Mouse (Mus musculus): ENCODE data around the gene Snrpd3.
"Not testable (repeated sequence)": the region's sequence is repeated elsewhere in the genome, so short reads cannot be mapped to it uniquely, and the experiment has no call there.

Snrpd3 gene

DNA sequence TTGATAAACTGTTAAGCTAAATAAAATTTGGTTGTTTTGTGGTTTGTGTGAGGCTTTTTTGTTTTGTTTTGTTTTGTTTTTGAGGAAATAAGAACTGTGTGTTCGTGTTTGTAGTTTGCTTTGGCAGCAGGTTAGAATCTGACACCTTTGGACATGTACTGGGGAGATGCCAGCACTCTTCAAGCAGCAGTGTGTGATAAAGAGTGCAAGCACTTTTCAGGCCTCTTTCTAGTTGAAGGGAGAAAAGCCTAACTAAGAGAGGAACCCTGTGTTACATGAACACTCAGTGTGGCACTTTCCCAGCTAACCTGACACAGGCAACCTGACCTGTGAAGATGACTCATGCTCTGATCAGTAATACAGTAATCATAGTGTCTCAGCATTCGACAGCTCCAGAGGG lies 18.1 kb downstream of the Snrpd3 start:
- DNase-seq (ENCODE audit: low spot score), result no peak

DNA sequence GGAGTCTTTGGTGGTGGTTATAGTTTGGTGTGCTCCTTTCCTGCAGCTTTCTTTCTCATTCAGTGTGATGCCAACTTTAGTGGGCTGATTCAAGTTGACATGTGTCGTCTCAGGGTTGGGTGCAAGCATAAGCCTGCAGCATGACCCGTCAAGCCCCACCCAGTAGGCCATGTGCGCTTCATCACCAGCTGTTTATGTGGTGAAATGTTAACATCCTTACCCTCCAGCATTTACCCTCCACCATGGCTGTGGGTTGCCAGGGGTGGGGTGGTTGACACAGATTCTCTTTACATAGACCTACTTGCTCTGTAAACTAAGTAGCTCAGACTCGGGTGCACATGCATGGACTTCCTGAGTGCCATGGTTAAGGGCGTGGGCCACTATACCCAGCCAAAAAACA lies 18.8 kb downstream of the Snrpd3 start:
- no peak for DNase-seq (ENCODE audit: low spot score)

DNA sequence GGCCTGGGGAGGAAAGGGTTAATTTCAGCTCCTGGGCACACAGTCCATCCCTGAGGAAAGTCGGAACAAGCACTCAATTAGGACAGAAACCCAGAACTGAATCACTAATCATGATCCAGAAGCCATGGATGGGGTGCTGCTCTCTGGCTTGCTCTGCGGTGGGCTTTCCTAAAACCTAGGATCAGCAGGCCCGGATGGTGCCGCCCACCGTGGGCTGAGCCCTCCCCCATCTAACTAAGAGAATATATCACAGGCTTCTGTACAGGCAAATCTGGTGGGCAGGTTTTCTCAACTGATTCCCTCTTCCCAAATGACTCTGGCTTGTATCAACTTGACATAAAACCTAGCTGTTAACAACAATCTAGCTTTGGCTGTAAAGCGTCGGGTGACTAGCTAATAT lies 30.6 kb downstream of the Snrpd3 start:
- DNase-seq (ENCODE audit: low spot score), result no peak

DNA sequence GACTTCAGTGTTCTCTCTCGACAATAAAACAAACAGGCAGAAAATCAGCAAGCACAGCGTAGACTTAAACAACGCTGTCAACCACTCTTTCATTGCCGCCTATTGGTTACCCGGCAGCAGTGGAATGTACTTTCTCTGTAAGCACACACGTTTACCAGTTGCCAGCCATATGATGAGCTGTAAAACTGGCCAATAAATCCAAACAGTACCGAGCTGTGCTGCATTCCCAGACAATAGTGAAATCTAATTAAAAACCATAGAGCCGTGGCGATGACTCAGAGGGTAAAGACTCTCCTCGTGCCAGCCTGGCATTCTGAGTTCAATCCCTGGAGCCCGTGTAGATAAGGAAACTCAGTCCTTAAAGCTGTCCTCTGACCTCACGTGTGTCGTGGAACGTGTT lies 31.1 kb downstream of the Snrpd3 start:
- no peak for DNase-seq (ENCODE audit: low spot score)

DNA sequence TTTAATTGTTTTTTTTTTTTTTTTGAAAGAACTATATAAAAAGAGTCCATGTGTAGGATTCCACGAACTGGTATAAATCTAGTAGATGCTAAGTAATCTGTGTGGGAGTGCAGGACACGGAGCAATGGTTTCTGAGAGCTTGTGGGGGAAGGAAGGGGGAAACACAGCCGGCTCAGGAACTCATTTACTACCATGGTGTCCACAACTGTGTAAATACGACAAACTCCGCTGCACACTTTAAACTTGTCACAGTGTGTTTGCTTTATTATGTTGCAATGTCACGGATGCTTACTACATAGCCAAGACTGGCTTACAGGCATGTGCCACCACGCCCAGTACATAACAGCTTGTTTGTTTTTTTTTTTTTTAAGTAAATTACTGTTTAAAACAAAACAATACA lies 32.5 kb downstream of the Snrpd3 start:
- no peak for DNase-seq (ENCODE audit: low spot score)

DNA sequence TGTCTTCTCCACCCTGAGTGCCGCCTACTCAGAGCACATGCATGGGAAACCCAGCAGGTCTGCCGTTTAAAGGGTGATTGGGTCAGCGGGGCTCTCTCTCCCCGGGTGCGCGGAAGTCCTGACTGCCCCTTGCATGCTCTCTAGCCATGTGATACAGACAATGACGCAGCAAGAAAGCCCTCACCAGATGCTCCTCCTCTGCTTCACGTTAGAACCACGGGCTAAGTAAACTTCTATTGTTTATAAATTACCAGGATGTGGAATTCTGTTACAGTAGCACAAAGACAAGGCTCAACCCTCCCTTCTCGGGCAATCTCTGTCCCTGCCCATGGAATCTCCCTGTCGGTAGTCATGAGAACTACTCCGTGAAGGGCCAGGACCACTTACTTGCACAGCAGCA lies 33.8 kb downstream of the Snrpd3 start:
- no peak for DNase-seq (ENCODE audit: low spot score)

DNA sequence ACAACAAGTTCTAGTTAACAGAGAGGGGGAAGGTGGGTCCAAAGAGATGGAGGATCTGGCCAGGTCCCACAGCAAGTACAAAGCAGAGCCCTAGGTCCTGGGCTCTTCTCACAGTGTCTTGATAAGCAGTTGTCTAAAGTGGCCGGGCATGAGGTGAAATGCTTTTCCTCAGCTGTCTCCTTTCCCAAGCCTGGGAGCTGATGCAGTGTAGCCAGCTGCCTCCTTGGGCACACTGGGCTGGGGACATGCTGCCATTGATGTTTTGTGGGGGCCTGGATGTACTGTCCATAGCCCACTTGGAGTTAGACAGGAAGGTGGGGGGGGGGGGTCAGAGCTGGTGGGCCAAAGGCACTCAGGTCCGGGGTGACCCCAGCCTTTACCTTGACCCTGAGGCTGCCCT lies 34.8 kb downstream of the Snrpd3 start:
- no peak for DNase-seq (ENCODE audit: low spot score)

DNA sequence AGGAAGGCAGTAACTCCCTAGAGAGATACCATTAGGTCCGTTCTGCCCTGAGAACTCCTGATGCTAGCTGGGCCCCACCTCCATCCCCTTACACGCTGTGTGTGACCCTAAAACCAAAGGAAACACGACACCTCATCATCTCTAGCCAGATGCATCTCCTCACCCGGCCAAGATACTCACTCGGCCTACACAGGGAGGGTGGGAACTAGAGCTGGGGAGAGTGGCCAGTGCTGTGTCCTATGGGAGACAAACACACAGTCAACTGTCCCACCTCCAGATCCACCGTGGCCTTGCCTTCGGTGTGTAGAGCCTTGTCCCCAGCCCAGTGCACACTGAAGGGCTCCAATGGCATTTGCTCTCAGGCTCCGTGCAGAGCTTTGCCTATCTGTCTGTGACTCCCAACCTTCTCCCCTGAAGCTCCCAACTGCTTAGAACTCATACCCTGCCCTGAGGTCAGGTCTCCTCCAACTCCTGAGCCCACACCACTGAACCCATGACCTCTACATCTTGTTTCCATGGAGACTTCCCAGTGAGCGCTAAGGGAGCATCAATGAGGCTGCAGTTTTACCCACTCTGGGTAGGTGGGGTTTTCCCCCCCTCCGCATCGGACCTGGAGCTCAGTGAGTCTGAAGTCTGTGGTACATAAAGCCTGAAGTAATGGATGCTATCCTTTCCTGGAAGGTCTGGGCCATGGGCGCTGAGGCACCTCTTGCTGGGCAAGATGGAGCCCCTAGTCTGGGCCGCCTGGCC lies 35.5 kb downstream of the Snrpd3 start:
- DNase-seq (ENCODE audit: low spot score), result no peak

DNA sequence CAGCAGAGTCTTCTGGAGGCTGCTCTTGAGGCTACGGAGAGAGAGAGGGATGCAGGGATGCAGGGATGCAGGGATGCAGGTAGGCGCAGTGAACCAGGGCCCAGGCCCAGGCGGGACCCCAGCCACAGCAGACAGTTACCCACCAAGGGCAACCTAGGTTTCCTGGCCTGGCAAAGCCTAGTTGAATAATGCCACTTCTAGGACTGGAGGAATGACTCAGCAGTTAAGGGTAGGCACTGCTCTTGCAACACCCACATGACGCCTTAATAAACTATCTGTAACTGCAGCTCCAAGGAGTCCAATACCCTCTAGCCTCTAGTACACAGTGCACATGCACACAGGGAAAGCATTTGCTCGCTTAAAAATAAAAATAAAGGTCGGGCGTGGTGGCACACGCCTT lies 36.7 kb downstream of the Snrpd3 start:
- DNase-seq (ENCODE audit: low spot score), result no peak

DNA sequence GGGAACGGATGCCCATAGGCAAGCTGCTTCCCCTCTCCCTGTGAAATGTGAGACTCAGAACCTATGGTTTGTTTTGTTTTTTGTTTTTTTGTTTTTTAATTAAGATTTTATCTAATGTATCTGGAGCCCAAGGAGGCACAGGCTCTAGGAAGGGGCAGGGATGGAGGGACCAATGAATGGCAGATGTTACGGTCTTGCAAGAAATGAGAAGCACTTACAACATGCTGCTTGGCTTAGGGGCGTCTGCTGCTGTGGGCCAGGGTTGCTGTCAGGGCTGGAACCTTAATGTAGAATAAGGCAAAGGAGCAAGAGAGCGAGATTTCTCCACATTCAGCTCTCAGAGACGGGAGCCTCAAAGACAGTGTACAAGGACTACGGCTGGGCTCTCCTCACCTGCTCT lies 38.2 kb downstream of the Snrpd3 start:
- DNase-seq (ENCODE audit: low spot score), result no peak

DNA sequence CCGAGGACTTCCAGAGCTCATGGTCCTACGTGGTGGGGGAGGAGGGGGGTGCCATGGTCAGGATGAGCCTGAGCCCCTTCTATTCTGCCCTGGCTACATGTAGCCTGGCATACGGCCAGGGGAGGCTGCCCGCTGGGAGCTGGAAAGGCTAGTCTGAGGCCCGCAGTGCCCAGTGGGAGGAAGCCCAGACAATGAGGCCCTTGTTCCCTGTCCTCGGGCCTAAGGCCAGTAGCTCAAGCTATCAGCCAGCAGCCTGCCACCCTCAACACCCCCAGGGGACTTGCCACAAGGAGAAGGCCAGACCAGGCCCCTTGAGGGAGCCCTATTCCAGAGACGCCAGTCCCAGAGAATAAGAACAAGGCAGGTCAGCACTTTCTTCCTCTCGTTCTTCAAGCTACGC lies 38.7 kb downstream of the Snrpd3 start:
- DNase-seq (ENCODE audit: low spot score), result no peak

DNA sequence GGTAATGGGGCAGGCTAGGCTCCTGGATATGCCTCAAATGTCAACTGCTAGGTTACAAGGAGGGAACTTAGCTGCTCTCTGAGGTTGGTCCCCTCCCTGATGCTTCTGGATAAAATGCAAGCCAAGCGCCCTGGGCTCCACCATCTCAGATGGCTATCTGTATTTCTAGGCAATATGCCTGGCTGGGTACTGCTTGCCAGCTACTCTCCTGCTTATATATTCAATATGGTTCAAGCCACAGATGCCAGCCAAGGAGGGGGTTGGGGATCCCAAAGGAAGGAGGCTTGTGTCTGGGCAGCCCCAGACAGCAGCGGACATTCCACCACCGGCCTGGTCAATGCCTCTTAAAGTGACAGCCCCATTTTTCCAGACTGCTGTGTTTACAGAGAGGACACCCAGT lies 41.2 kb downstream of the Snrpd3 start:
- DNase-seq (ENCODE audit: low spot score), result no peak

DNA sequence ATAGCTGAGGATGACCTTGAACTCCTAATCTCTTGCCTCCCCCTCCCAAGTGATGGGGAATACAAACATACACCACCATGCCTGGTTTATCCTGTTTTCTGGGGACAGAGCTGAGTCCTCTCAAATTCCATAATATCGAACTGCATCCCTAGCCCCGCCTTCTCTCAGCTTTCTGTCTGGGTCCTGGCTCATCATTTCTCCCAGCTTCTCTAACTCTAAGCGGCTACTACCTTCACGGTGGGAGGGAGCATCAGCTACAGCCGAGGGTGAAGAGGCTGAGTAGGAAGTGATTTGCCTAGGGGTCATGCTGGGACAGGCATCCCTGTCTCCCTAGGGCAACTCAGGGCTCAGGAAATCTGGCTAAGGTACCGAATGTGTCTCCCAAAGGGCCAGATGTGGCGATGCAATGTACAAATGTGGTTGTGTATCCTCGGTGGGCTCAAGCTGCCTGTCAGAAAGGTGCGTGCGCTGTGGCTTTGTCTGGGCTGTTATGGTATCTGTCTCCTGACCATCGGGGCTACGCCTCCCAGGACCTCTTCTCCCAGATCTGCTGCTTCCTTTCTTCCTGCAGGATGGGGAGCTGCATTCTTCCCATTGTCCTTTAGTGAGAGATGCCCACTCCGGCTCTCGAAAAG lies 41.8 kb downstream of the Snrpd3 start:
- DNase-seq (ENCODE audit: low spot score), result no peak

DNA sequence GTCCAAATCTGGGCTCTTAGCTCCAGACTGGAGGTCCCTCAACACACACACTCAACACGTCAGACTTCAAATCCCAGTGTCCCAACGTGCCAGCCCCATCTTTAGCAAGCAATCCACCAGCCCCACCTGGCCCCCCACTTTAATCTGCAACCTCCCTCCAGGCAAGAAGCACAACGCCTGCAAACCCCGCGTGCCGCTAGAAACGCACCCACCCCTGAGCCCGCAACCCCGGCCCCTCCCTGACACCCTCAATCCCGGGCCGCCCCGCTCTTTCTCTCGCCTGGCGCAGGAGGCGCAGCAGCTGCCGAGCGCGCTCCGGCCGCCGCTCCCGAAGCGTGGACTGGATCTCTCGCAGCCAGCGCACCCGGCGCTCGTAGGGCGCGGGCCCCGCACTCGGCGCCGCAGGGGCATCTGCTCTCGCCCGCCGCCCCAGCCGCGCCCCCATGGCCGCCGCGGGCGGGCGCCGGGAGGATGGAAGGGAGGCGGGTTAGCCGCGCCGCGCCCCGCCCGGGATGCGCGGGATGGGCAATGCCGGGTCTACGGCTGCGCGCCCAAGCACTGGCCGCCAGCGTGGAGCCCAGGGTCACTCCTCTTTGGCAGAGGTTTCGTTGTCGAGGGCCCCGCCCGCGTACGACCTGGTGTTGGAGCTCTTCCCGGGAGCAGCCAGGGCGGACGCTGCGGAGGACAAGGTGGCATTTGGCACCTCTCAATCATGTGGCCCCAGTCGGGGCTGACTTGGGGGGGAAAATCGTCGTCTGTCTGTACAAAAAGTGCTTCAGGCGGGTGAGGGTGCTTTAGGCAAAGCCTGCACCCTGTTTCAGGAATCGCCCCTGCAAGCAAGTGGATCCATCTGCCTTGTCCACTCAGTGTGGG lies 42.6 kb downstream of the Snrpd3 start, which contains the start of gene Lrrc75b:
Lrrc75b (minus strand) TSS at position 655 of the 873 bp plus-strand sequence.
- DNase-seq (ENCODE audit: low spot score), result no peak

DNA sequence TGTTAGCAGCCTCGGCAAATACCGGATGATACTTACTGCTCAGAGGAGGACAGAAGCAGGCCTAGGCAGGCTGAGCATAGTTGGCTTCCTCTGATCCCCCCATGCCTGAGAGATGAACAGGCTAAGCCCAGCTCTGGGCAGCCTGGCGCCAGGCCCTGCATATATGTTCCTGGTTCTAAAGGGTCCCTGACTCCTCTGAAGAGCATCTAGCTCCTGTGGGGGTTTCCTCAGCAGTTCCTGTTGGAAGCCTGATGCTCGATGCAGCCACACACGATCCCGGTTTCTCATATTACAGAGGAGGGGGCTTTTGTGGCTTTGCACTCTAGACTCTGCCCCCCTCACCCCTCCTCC lies 43.2 kb downstream of the Snrpd3 start:
- DNase-seq (ENCODE audit: low spot score), result no peak

DNA sequence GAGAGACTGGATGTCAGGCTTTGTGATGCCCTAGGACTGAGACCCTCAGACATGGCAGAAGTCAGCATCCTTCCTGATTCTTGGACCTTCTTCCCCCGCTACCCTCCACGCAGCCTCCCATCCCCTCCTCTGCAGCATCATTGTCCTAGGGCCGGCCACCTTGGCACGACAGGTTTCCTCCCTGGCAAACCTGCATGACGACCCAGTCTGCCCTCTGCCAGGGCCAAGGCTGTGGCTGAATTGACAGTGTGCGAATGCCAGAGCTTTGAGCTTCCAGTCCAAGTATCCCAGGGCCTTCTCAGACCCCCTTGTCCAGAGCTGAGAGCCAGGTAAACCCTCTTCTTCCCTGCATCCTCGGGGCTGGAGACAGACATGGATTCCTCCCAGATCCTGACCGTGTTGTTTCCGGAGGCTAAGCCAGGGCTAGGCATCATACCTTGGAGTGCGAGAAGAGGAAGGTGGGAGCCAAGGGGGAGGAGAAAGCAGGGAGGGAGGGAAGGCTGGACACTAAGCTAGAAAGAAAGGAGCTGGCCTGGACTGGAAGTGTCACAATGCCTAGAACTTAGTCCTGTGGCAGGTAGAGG lies 43.8 kb downstream of the Snrpd3 start, which contains the start of gene Ggt1:
Ggt1 (plus strand) TSS at position 534 of the 584 bp plus-strand sequence.
- DNase-seq (ENCODE audit: low spot score), result no peak

DNA sequence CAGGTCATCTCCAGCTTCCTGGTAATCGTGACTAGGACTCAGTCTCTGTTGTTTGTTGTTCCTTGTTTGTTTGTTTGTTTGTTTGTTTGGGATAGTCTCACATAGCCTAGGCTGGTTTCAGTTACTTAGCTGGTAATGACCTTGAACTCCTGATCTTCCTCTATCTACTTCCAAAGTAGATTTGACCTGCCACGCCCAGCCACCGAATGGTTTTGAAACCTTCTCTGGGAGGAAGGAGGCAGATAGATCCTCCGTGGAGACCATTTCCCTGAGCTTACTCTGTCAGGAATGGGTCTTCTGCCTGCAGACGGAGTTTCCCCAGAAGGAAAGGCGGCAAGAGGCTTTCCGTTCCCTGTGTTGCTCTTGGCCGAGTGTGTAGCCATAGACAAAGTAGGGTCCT lies 45.2 kb downstream of the Snrpd3 start:
- DNase-seq (ENCODE audit: low spot score), result no peak

DNA sequence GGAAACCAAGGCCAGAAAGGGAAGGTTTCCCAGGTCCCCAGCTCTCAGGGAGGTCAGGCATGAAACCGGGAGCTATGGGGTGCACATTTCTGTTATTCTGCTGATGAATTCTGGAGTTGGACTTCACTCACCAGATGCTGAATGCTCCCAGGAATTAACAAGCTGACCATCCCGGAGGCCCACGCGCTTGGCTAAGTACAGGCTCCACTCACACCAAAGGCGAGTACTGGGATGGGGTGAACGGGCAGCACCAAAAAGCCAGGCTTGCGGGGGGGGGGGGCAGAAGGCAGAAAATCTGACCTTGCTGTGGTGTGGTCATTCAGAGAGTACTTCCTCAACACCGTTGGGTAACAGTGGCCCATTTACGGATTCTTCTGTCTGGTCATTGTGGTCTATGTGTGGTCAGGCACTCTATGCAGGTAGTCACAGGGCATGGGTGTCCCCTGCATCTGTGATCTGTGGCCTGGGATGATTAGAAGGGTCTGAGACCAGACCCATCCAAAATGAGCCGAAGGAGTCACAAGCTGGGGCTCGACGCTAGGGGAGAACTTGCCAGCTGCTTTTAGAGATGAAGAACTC lies 47.4 kb downstream of the Snrpd3 start:
- no peak for DNase-seq (ENCODE audit: low spot score)

DNA sequence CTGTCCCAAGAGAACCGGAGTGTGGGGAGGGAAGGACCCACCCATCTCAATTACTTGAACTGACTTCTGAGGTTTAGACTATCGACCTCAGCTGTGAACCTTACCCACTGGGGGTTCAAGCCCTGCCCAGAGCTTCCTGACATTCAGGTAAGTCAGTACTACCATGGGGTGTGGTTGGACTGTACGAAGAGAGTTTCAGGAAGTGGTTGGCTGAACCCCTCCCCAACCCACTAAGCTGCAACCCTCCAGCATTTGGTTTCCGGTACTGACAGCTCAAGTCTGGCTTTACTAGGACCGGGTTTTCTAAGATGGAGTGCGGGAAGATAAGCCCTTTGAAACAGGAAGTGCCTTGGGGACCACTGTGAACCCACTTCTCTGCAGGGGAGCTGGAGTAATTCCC lies 48.1 kb downstream of the Snrpd3 start:
- DNase-seq (ENCODE audit: low spot score), result peak; percentile 13

DNA sequence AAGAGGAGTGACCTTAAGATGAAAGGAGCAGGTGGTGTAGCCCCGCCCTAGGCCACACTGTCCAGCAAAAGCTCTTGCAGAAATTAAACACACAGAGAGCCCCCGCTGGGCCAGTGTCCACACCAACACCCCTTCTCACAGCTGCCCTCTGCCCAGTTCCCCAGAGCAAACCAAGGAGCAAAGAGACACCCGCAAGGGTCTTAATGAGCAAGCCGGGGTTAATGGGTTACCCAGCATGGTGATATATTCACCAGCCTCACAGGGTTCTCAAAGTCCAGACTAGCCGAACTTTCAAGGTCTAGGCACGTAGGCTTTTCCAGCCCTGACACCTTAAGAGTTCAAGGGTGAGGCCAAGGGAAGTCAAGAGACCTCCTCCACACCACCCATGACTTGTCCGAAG lies 48.6 kb downstream of the Snrpd3 start:
- no peak for DNase-seq (ENCODE audit: low spot score)

DNA sequence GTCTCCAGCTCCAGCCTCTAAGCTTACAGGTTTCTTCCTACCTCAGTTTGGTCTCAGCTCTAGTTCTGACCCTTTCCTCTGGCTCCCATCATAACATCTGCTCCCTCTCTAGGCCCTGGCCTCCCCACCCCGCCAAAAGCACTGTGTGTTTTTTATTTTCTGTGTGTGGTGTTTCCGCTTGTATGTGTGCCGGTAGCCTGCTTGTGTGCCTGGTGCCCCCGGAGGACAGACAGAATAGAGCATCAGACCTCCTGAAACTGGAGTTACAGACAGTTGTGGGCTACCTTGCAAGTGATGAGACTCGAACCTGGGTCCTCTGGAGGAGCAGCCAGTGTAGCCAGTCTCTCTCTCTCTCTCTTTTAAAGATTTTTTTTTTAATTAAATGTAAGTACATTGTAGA lies 49.0 kb downstream of the Snrpd3 start:
- DNase-seq (ENCODE audit: low spot score), result no peak

DNA sequence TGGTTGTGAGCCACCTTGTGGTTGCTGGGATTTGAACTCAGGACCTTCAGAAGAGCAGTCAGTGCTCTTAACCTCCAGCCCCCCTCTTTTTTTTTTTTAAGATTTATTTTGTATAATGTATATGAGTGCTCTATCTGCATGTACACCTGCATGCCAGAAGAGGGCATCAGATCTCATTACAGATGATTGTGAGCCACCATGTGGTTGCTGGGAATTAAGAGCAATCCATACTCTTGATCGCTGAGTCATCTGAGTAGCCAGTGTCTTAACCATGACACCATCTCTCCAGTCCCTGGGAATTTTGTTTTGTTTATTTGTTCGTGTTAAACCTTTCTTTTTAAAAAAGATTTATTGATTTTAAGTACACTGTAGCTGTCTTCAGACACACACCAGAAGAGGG lies 49.4 kb downstream of the Snrpd3 start:
- not testable (repeated sequence) for DNase-seq (ENCODE audit: low spot score)

All from spleen, adult 12 weeks (tissue).